Mouse (Mus musculus) lung, embryonic 16.5 days (tissue): ENCODE results near the gene Tmem106c. TPM values are rescaled to one million over a fixed set of nuclear protein-coding genes. Genes with fewer than 3 reads are reported as not detected.

Experiments used
- polyA plus RNA-seq: library from polyadenylated mRNA; unstranded; fragments of >200 nt; fragmentation: Nextera tagmentation; extraction: Ambion mirVana; gene quantifications from 2 replicates; pipeline ENCODE4 v1.2.1, GENCODE M21; 2015

The Tmem106c gene
- polyA plus RNA-seq, 1 experiment from 2014 or later, result 46.6 TPM

Other genes starting within 250 kb of the Tmem106c start
- 0.55 and 1.6 TPM in 2 replicates for gene Endou, start 232.9 kb upstream of the Tmem106c start, polyA plus RNA-seq
- gene Rapgef3, start 196.2 kb upstream of the Tmem106c start, polyA plus RNA-seq, result 20.8 and 22.7 TPM in 2 replicates
- 46.8 and 49.5 TPM in 2 replicates for gene Slc48a1, start 185.7 kb upstream of the Tmem106c start, polyA plus RNA-seq
- 44.2 and 48.5 TPM in 2 replicates for gene Hdac7, start 119.7 kb upstream of the Tmem106c start, polyA plus RNA-seq
- 1.6 and 1.7 TPM in 2 replicates for gene Vdr, start 53.6 kb upstream of the Tmem106c start, polyA plus RNA-seq
- gene Col2a1, start 40.5 kb downstream of the Tmem106c start, polyA plus RNA-seq, result 17.0 and 19.2 TPM in 2 replicates
- gene Pfkm, start 128.4 kb downstream of the Tmem106c start, polyA plus RNA-seq, result 32.2 and 33.6 TPM in 2 replicates
- 27.4 and 29.2 TPM in 2 replicates for gene Senp1, start 129.5 kb downstream of the Tmem106c start, polyA plus RNA-seq
- gene Asb8, start 201.4 kb downstream of the Tmem106c start, polyA plus RNA-seq, result 44.5 and 47.9 TPM in 2 replicates
- 0.20 and 0.24 TPM in 2 replicates for gene Ccdc184, start 203.0 kb downstream of the Tmem106c start, polyA plus RNA-seq
- not detected in 2 replicates for gene Olfr288, start 231.3 kb downstream of the Tmem106c start, polyA plus RNA-seq